Mouse (Mus musculus): ENCODE measurements around the gene Ubc.

Gene Ubc

DNA sequence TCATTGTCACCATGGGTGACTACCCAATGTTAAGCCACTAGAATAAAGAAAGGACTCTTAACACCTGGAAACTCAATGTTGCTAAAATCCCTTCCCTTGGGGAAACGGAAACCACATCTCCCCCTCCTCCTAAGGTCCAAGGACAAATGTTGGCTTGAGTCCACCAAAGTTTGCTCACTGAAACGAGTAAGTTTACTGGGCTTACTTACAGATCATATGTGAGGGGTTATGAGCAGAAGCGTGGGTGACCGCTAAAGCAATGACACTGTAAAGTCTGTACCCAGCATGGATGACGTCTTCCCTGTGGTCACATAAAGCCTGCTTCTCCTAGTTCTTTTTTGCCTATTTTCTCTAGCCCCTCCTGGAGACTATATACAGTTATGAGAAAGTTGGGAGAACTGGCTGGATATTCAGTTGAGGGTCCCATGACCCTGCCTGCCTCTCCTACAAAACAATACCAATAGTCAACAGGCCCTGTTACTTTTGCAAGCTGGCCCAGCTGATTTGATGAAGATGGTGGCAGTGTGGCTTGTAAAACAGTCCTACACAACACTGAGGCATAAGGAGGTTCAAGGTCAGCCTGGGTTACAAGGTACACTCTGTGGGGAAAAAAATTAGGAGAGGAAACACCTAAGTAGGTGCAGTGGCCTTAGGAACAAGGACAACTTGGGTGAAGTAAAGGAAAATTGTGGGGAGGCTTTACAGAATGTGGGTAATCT, 7.9 kb downstream of the Ubc start:
- DNase-seq: no peak

DNA sequence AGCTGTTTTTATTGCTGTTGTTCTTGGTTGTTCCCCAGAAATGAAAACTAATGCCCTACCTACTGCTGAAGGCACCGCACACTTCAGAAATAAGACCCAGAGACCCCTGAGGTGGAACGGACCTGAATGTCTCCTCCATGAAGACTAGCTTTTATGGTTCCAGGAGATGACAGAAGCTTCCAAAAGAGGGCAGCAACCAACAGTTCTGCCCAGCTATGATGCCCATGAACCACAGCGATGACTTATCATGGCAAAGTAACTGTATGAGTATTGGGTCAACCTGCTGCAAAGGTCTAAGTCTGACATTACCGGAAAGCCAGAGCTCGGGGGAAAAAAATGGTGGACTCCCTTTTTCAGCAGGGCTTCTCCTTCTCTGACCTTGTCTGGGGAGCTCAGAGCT, 11.1 kb downstream of the Ubc start:
- DNase-seq: no peak

- DNase-seq: no peak
Measured at GRCm38 (mm10) chr5:125377214-125377613, 12.8 kb downstream of the Ubc start.

DNA sequence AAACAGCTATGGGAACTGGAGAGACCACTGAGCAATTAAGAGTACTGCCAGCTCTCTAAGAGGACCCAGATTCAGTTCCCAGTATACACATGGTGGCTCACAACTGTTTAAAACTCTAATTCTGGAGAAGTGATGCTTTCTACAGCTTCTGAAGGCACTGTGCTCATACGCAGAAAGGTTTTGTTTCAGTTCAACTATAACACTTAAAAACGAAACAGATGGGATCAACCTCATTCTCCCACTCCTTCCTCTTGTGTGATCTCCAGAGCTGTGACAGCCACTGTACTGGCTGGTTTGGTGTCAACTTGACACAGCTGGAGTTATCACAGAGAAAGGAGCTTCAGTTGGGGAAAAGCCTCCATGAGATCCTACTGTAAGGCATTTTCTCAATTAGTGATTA, 14.1 kb downstream of the Ubc start:
- DNase-seq: no peak

DNA sequence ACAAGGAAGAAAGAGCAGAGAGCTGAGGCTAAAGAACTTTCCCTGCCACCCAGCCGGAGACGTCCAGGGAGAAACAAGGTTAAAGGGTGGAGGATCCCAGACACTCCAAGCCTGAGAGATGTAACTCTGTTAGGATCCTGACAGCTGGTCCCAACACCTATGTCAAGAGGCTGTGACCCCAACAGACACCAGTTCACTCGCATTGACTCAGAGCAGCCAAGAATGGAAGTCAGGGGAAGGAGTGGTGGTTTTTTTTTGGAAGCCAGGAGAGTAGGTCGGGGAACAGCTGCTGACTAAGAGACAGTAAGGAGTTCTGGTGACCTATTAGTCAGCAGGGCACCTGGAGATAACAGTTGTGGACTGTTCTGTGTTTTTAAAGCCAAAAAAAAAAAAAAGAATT, 18.0 kb downstream of the Ubc start:
- DNase-seq: no peak

GRCm38 (mm10) chr5:125370950-125371693, 18.9 kb downstream of the Ubc start:
- no peak for DNase-seq

DNA sequence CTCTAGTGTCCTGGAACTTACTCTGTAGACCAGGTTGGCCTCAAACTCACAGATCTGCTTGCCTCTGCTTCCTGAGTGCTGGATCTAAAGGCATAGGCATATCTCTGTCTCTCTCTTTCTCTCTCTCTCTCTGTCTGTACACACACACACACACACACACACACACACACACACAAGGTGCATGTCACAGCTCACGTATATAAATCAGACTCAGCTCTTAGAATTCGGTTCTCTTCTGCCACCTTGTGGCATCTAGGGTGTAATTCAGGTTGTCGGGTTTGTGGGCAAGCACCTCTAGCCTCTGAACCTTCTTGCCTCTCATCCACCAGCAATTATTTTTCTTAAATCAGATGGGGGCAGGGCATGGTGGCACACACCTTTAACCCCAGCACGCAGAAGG, 21.4 kb downstream of the Ubc start:
- DNase-seq: peak; percentile 50

DNA sequence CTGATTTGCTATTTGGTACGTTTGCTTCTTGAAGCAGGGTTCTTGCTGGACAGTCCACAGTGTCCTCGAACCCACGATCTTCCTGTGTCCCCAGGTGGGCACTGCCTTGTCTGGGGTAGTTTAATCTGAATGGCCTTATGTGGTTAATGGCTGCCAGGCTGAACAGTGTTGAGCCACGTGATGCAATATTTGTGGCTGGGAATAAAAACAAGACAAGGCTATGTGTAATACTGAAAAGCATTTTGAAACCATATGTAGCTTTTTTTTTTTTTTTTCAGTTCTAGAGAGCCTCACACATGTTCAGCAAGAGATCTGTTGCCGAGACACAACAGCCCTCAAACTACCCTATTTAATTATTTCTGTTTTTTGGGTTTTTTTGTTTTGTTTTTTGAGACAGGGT, 21.8 kb downstream of the Ubc start:
- DNase-seq: no peak

- no peak for DNase-seq
Measured at GRCm38 (mm10) chr5:125364851-125365429, 25.1 kb downstream of the Ubc start.

DNA sequence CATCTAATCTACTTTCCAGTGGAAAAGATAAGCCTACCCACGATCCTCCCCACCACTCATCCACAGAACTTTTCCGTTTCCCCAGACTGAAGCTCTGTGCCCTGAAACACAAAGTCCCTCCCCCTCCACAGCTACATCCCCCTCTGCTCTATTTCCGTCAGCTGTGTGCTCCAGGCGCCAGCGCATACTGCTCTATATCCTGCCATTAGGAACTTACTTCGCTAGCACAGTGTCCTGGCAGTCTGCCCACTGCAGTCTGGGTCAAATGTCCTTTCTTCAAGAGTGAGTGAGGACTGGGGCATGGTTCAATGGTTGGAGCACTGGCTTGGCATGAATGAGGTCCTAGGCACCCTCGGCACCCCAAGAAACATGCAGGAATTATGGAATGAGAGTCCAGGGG, 26.1 kb downstream of the Ubc start:
- no peak for DNase-seq

DNA sequence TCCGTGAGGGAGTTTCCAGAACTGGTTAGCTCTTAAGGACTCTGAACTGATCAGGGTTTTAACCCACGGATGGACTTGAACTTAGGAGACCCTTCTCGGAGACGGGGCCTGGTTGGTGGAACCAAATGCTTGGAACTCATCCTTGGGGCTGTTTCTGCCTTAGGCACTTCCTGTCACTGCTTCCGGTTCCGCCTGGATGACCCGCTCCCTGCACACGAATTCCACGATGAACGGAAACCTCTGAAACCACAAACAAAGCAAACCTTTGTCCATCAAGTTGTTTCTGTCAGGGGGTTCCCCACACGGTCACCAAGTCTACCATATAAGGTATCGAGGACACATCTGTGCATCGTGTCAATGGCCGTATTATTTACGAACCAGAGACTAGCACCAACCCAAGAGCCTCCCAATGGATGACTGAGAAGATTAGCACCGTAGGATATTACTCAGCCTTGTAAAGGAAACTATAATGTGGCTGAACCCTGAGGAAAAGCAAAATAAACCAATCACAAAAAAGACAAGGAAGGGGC, 29.0 kb downstream of the Ubc start:
- DNase-seq: no peak

GRCm38 (mm10) chr5:125360566-125360965, 29.4 kb downstream of the Ubc start:
- DNase-seq: no peak

DNA sequence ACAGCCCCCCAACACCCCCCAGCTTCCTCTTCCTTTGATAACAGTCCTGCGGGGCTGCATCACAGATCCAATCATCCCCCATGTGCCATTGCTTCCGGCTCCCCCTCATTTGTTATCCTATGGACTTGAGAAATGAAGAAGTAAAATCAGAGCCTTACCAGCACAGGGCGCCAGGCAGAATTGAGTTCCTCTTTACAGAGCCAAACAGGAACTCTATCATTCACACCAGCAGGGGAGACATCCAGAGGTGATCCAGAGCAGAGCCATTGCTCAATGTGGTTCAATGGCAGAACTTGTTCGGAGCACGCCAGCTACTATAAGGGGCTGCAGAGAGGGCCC, 31.8 kb downstream of the Ubc start:
- no peak for DNase-seq

DNA sequence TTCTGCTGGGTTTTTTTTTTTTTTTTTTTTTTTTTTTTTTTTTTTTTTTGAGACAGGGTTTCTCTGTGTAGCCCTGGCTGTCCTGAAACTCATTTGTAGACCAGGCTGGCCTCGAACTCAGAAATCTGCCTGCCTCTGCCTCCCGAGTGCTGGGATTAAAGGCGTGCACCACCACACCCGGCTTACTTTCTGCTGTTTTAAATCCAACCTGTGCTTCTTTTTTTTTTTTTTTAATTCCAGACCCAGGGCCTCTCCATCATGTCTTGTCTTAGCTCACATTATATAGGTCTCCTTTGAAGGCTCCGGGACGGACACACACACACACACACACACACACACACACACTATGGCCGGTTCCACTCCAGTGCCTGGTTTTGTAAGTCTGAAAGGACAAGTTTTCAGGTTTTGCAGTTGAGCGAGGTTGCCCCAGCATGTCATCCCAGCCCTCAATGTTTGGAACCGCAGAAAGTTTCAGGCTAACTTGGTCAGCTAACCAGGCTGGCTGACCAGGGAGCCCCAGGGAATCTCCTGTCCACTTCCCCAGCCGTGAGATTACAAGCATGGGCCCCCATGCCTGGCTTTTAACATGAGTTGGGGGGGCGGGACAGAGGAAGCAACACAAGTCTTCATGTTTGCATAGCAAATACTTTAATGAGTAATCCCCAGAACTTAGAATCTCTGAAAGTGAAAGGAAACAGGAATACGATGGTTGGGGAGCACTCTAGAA, 32.3 kb downstream of the Ubc start:
- no peak for DNase-seq

- no peak for DNase-seq
Measured at GRCm38 (mm10) chr5:125355650-125356049, 34.4 kb downstream of the Ubc start.

GRCm38 (mm10) chr5:125354885-125355492, 35.0 kb downstream of the Ubc start:
- no peak for DNase-seq

DNA sequence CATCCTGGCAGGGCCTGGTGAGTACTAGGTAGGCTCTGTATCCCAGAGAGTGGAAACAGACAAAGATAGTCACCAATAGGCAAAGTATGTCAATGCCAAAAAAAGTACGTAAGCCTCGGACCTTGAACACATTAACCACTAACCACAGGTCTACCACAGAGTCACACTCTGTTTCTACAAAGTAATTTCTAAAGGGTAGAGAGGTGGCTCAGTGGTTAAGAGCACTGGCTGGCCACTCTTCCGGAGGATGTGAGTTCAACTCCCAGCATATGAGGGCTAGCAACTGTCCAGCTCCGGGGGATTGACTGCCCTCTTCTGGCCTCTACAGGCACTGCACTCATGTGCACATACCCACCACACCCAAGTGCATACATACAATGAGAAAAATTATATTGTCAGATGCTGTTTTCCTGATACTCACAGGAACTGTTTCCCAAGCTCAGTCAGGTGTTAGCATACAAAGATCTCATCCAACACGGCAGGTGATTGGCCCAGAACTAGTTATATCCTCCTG, 37.2 kb downstream of the Ubc start:
- DNase-seq: no peak

- DNase-seq: no peak
Measured at GRCm38 (mm10) chr5:125351939-125352338, 38.1 kb downstream of the Ubc start.

DNA sequence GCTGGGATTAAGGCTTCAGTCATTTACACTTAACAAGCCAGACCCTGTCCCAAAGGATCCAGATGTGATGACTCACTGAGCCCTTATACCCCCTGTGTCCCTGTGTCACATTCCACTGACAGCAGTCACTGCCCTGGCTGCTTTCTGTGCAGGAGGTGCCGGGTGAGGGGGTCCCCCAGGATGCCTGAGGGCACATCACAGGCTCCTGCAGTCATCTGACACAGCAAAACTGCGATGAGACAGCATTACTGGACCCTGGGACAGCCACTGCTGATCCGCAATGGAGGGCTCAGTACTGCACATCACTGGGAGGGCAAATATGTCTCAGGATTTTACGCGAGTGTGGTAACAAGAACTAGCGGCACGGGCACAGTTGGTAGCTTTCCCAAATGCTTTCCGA, 38.9 kb downstream of the Ubc start:
- DNase-seq: no peak

GRCm38 (mm10) chr5:125349391-125349790, 40.6 kb downstream of the Ubc start:
- no peak for DNase-seq

- no peak for DNase-seq
Measured at GRCm38 (mm10) chr5:125348487-125348886, 41.5 kb downstream of the Ubc start.

GRCm38 (mm10) chr5:125348067-125348466, 41.9 kb downstream of the Ubc start:
- no peak for DNase-seq

GRCm38 (mm10) chr5:125344296-125344695, 45.7 kb downstream of the Ubc start:
- DNase-seq: no peak

All from right cerebral cortex, postnatal 25 days (tissue).